Mouse (Mus musculus) neural tube, embryonic 15.5 days (tissue): ENCODE data around the gene Ston1. TPM values are rescaled to one million over a fixed set of nuclear protein-coding genes. Genes with fewer than 3 reads are reported as not detected.

Experiments used
- ATAC-seq: fragments of 200-750 bp; cut with Nextera tagmentation; 2 replicates; pipeline ENCODE4 v1.8.0; 2017; ENCODE audit warnings: mild to moderate bottlenecking, moderate TSS enrichment, moderate library complexity; ENCODE audit not compliant: low FRiP score
- H3K27ac ChIP-seq: fragments of 300-500 bp; sonication (generic); replicated peaks from 2 replicates; pipeline ENCODE4 v1.5.1; 2015; ENCODE audit warnings: mild to moderate bottlenecking, inconsistent platforms
- H3K27me3 ChIP-seq: fragments of 300-500 bp; sonication (generic); replicated peaks from 2 replicates; pipeline ENCODE4 v1.6.1; 2015; ENCODE audit warnings: inconsistent platforms
- H3K36me3 ChIP-seq: fragments of 300-500 bp; sonication (generic); 2 replicates; pipeline ENCODE4 v1.6.1; 2015; ENCODE audit warnings: inconsistent platforms
- H3K4me1 ChIP-seq: fragments of 300-500 bp; sonication (generic); 2 replicates; pipeline ENCODE4 v1.6.1; 2015; ENCODE audit warnings: inconsistent platforms
- H3K4me2 ChIP-seq: fragments of 300-500 bp; sonication (generic); 2 replicates; pipeline ENCODE4 v1.6.1; 2015; ENCODE audit warnings: inconsistent platforms, mild to moderate bottlenecking, moderate library complexity
- H3K4me3 ChIP-seq: fragments of 300-500 bp; sonication (generic); replicated peaks from 2 replicates; pipeline ENCODE4 v1.5.1; 2015; ENCODE audit warnings: mild to moderate bottlenecking, inconsistent platforms
- H3K9ac ChIP-seq: fragments of 300-500 bp; sonication (generic); replicated peaks from 2 replicates; pipeline ENCODE4 v1.6.1; 2015; ENCODE audit warnings: mild to moderate bottlenecking, inconsistent platforms
- H3K9me3 ChIP-seq: fragments of 300-500 bp; sonication (generic); replicated peaks from 2 replicates; pipeline ENCODE4 v1.6.1; 2016; ENCODE audit warnings: inconsistent platforms
- WGBS: fragments of 180-500 bp; shearing (Covaris S2); methylation state at CpG from one replicate; pipeline ENCODE4 v1.1.7; 2015; ENCODE audit warnings: mixed read lengths; 5-methylcytosine and 5-hydroxymethylcytosine counted together
- polyA plus RNA-seq: library from polyadenylated mRNA; unstranded; fragments of >200 nt; fragmentation: Nextera tagmentation; extraction: Ambion mirVana; gene quantifications from 2 replicates; pipeline ENCODE4 v1.2.1, GENCODE M21; 2015

Ston1 gene
- polyA plus RNA-seq, 1 experiment from 2014 or later: 1.0 TPM

GRCm38 (mm10) chr17:88590251-88590650 lies 7.2 kb upstream of the Ston1 start:
- Histone ChIP-seq H3K4me1 (no peaks in the 10 kb centered on the region), H3K27me3 (no peaks in the 10 kb centered on the region), H3K9me3 (no peaks in the 10 kb centered on the region), H3K27ac (0 out of 2 replicates have a peak overlapping the region, but pooled peaks have one; percentile 6), H3K4me3 (no peak overlapping the region), H3K9ac (no peak overlapping the region), H3K36me3 (peaks cover 49% of the 10 kb centered on the region), H3K4me2 (no peak overlapping the region)
- no peak for ATAC-seq
- WGBS: 74% methylated on average over 6 of the region's 6 CpGs

- WGBS: 97% methylated on average over 4 of the region's 4 CpGs
- no peaks in the 10 kb centered on the region for H3K9me3 ChIP-seq
- no peak overlapping the region for H3K4me2 ChIP-seq
- H3K4me1 ChIP-seq: peaks cover 28% of the 10 kb centered on the region
- H3K36me3 ChIP-seq: peaks cover 9% of the 10 kb centered on the region
- no peaks in the 10 kb centered on the region for H3K27me3 ChIP-seq
- H3K4me3 ChIP-seq: no peak overlapping the region
- no peak for ATAC-seq
- H3K9ac ChIP-seq: no peak overlapping the region
- no peak overlapping the region for H3K27ac ChIP-seq
Measured at GRCm38 (mm10) chr17:88595071-88595470, 2.4 kb upstream of the Ston1 start.

DNA sequence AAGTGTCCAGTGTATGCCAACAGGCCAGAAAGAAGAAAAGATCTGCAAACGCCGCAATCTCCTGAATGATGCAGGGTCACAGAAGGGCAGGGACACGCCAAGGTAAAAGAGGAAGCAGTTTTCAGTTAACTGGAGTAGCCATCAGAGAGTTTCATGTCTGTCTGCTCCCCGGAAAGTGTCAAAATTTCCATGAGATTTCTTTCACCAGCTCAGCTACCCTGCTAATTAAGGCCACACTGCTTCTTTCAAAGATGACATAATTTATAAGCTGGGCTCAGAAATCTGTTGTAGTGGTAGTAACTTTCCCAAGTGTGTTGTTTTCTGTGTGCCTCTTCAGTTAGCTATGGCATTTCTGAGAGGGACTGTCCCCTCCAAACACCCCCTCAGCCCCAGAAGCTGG lies 1.4 kb upstream of the Ston1 start:
- no peak for ATAC-seq
- no peak overlapping the region for H3K4me2 ChIP-seq
- H3K27ac ChIP-seq: no peak overlapping the region
- no peaks in the 10 kb centered on the region for H3K27me3 ChIP-seq
- H3K36me3 ChIP-seq: peaks cover 3% of the 10 kb centered on the region; the same call in 1 of the 2 replicates
- WGBS: 64% methylated on average over 4 of the region's 4 CpGs
- H3K9ac ChIP-seq: no peak overlapping the region
- H3K9me3 ChIP-seq: no peaks in the 10 kb centered on the region
- peaks cover 28% of the 10 kb centered on the region for H3K4me1 ChIP-seq
- no peak overlapping the region for H3K4me3 ChIP-seq

DNA sequence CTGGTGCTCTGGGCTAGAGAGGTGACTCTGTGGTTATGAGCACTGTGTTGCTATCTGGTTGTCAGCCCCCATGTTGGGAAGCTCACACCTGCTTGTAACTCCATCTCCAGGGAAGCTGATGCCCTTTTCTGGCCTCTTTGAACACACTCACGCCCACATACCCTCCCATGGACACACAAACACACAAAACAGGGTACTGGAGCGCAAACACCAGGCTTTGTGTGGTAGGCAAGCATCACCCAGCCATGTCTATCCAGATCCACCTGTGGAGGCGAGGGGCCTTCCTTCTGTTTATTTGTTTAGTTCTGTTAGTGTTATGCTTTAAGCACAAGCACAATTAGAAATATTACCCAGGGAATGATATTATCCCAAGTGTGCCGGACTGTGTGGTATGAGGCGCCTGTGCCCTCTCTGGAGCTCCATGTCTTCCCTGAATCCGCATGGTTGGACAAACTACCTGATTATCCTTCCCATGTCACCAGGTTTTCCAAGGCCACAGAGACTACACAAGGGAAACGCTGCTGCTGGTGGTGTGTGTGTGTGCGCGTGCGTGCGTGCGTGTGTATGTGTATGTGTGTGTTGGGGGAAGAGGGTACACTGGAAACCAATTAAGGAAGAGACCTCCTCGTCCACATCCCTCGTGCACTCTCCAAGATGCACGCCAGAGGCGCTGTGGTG lies 801 bp upstream of the Ston1 start:
- WGBS: 31% methylated on average over 16 of the region's 16 CpGs
- Histone ChIP-seq H3K27ac (peak overlapping the region; percentile 77), H3K36me3 (peaks cover 3% of the 10 kb centered on the region; the same call in 1 of the 2 replicates), H3K9me3 (no peaks in the 10 kb centered on the region), H3K9ac (peak overlapping the region; percentile 59), H3K4me1 (peaks cover 28% of the 10 kb centered on the region), H3K4me3 (peak overlapping the region; percentile 49), H3K4me2 (peak overlapping the region; percentile 88), H3K27me3 (no peaks in the 10 kb centered on the region)
- ATAC-seq: peak; percentile 3; the same call in 1 of the 2 replicates

- Histone ChIP-seq H3K4me3 (peak overlapping the region; percentile 49), H3K36me3 (no peaks in the 10 kb centered on the region), H3K27me3 (no peaks in the 10 kb centered on the region), H3K9ac (peak overlapping the region; percentile 59), H3K9me3 (no peaks in the 10 kb centered on the region), H3K4me1 (peaks cover 28% of the 10 kb centered on the region), H3K4me2 (peak overlapping the region; percentile 88), H3K27ac (peak overlapping the region; percentile 77; the same call in 1 of the 2 replicates)
- WGBS: 6% methylated on average over 5 of the region's 5 CpGs
- ATAC-seq: no peak
Measured at GRCm38 (mm10) chr17:88598056-88598420, 554 bp downstream of the Ston1 start.

DNA sequence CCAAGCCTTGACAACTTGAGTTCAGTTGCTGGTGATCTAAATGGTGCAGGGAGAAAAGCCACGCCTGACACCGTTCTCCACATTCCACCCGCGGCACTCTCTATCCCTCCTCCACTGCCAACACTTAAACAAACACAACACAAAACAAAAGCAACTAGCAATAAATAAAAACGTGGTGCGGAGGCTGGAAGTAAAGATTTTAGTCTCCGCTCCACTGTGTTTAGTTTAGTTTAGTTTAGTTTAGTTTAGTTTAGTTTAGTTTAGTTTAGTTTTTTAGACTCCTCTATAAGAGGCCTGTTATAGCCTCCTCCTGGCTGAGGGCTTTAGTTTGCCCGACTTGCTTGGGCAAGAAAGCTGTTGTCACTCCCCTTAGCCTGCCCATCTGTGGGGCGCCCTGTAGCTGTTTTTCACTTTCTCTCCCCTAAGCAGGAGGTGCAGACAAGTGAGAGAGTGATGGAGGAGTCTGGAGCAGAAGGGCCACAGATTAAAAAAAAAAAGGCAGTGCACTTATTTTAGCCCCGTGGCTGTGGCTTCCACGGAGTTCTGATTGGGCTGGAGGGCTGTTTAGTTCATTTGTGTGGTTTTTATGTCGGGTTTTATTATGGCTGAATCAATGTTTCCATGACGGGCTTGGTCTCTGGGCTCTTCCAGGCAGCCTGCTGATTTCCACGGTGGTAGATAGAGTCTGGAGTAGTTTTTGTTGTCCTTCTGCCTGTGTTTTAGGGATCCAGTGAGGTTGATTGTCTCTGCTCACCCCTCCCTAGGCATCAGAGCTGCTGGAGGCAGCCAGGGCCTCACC lies 1.3 kb downstream of the Ston1 start:
- ATAC-seq: no peak
- H3K27me3 ChIP-seq: no peaks in the 10 kb centered on the region
- 0 out of 2 replicates have a peak overlapping the region, but pooled peaks have one; percentile 1 for H3K9ac ChIP-seq
- H3K27ac ChIP-seq: peak overlapping the region; percentile 41; the same call in 1 of the 2 replicates
- H3K4me3 ChIP-seq: peak overlapping the region; percentile 49
- 12% methylated on average over 14 of the region's 14 CpGs for WGBS
- H3K4me1 ChIP-seq: peaks cover 28% of the 10 kb centered on the region
- H3K36me3 ChIP-seq: no peaks in the 10 kb centered on the region
- no peaks in the 10 kb centered on the region for H3K9me3 ChIP-seq
- H3K4me2 ChIP-seq: peak overlapping the region; percentile 88

DNA sequence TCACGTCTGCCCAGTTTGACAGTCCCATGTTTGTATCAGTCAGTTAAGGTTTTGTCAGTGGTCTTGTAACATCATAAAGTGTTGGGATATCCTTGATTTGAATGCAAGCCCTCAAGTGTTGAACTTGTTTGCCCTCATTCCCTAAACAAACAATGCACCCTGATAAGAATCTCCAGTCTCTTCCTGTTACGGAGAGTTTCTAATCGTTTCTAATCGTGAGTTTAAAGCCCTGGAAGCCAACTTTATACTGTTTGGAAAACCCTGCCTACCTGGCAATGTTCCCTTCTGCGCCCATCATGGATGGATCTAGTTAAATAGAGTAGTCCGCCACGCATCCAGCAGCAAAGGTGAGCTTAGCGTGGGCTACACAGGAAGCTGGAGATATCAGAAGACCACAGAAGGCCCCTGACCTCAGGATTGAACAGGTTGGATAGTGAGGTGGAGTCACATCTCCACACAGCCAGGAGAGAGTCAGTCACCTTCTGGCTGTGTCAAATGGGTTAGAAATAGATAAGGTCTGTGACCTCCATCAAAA lies 3.1 kb downstream of the Ston1 start:
- Histone ChIP-seq H3K4me2 (no peak overlapping the region), H3K4me1 (peaks cover 28% of the 10 kb centered on the region), H3K9ac (no peak overlapping the region), H3K4me3 (no peak overlapping the region), H3K27ac (no peak overlapping the region), H3K36me3 (no peaks in the 10 kb centered on the region), H3K9me3 (no peaks in the 10 kb centered on the region), H3K27me3 (no peaks in the 10 kb centered on the region)
- 89% methylated on average over 8 of the region's 8 CpGs for WGBS
- ATAC-seq: no peak

- 83% methylated on average over 11 of the region's 11 CpGs for WGBS
- Histone ChIP-seq H3K9me3 (no peaks in the 10 kb centered on the region), H3K4me3 (no peak overlapping the region), H3K27ac (no peak overlapping the region), H3K27me3 (no peaks in the 10 kb centered on the region), H3K9ac (no peak overlapping the region), H3K4me2 (no peak overlapping the region), H3K4me1 (peaks cover 6% of the 10 kb centered on the region; the same call in 1 of the 2 replicates), H3K36me3 (no peaks in the 10 kb centered on the region)
- no peak for ATAC-seq
Measured at GRCm38 (mm10) chr17:88603943-88604342, 6.5 kb downstream of the Ston1 start.

GRCm38 (mm10) chr17:88606056-88606455 lies 8.6 kb downstream of the Ston1 start:
- H3K27ac ChIP-seq: no peak overlapping the region
- 70% methylated on average over 2 of the region's 2 CpGs for WGBS

GRCm38 (mm10) chr17:88609361-88609760 lies 11.9 kb downstream of the Ston1 start:
- Histone ChIP-seq H3K4me1 (no peaks in the 10 kb centered on the region), H3K4me2 (no peak overlapping the region), H3K27me3 (no peaks in the 10 kb centered on the region), H3K4me3 (no peak overlapping the region), H3K27ac (no peak overlapping the region), H3K36me3 (no peaks in the 10 kb centered on the region), H3K9ac (no peak overlapping the region), H3K9me3 (no peaks in the 10 kb centered on the region)
- no peak for ATAC-seq
- WGBS: 72% methylated on average over 15 of the region's 15 CpGs

More at GRCm38 (mm10) chr17:88606056-88606455, 8.6 kb downstream of the Ston1 start:
- Histone ChIP-seq H3K4me1 (no peaks in the 10 kb centered on the region), H3K27me3 (no peaks in the 10 kb centered on the region), H3K4me3 (no peak overlapping the region), H3K36me3 (no peaks in the 10 kb centered on the region), H3K9me3 (no peaks in the 10 kb centered on the region), H3K4me2 (no peak overlapping the region), H3K9ac (no peak overlapping the region)
- ATAC-seq: no peak

GRCm38 (mm10) chr17:88611057-88611456 lies 13.6 kb downstream of the Ston1 start:
- 89% methylated on average over 2 of the region's 2 CpGs for WGBS

More at GRCm38 (mm10) chr17:88611057-88611456, 13.6 kb downstream of the Ston1 start:
- Histone ChIP-seq H3K4me3 (no peak overlapping the region), H3K4me2 (no peak overlapping the region), H3K27ac (no peak overlapping the region), H3K9ac (no peak overlapping the region), H3K4me1 (no peaks in the 10 kb centered on the region), H3K9me3 (no peaks in the 10 kb centered on the region), H3K27me3 (no peaks in the 10 kb centered on the region), H3K36me3 (no peaks in the 10 kb centered on the region)
- ATAC-seq: no peak
